Mouse (Mus musculus) left cerebral cortex, adult 6 months (tissue): Measurements from ENCODE around the gene Rad9a. TPM values are rescaled to one million over a fixed set of nuclear protein-coding genes. Genes with fewer than 3 reads are reported as not detected.

Experiments
- long read RNA-seq, 2 experiments: library from polyadenylated mRNA; unstranded; transcript quantifications; one replicate each; pipeline ENCODE4 v2.0.0; 2019 to 2020
- polyA plus RNA-seq: library from polyadenylated mRNA; unstranded; fragments of <200 nt; fragmentation: Nextera tagmentation; gene quantifications from 2 replicates; pipeline ENCODE4 v1.2.3, GENCODE M21; 2021

Gene Rad9a
- polyA plus RNA-seq = 6.8 and 7.0 TPM in 2 replicates
- long read RNA-seq, experiment 1, transcript Rad9a-201 (11 exons, 2,081 nt) = major isoform, 28 of 47 reads
- long read RNA-seq, experiment 1, partial matches to known transcripts = 5 of 47 reads
- long read RNA-seq, experiment 1, other reads (novel, unspliced or antisense) = 10 of 47 reads
- long read RNA-seq, experiment 2, transcript Rad9a-201 (11 exons, 2,081 nt) = major isoform, 5 of 8 reads
- long read RNA-seq, experiment 2, partial matches to known transcripts = 3 of 8 reads
- long read RNA-seq, experiment 2, other reads (novel, unspliced or antisense) = 0 of 8 reads

DNA sequence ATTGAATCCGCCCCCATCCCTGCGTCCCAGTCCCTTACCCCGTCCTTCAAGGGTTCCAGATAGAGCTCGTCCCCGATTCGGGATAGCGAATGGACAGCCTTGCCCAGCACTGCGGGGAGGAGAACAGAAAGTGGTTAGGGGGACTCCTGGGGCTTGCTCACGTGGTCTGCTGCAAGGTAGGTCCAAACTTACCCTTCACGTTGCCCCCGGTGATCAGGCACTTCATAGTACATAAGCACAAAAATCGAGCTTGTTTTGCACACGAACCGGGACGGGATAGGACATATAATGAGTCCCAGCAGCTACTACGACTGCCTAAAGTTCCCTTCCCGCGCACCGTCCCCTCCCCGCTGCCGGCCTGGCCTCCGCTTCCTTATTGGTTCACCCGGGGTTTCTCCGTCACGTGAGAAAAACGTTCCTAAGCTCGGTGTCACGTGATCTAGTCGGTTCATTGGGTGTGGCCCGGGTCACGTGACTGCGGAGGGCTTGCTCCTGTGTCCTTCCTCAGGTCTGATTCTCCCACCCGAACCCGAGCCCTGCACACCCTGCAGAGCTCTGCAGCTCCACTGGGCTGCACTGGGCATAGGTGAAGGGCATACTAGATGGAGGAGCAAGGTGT is at the start of gene Rad9a:
Gene Rad9a, minus strand, starts transcription at position 372 of the 619 bp plus-strand sequence.

DNA sequence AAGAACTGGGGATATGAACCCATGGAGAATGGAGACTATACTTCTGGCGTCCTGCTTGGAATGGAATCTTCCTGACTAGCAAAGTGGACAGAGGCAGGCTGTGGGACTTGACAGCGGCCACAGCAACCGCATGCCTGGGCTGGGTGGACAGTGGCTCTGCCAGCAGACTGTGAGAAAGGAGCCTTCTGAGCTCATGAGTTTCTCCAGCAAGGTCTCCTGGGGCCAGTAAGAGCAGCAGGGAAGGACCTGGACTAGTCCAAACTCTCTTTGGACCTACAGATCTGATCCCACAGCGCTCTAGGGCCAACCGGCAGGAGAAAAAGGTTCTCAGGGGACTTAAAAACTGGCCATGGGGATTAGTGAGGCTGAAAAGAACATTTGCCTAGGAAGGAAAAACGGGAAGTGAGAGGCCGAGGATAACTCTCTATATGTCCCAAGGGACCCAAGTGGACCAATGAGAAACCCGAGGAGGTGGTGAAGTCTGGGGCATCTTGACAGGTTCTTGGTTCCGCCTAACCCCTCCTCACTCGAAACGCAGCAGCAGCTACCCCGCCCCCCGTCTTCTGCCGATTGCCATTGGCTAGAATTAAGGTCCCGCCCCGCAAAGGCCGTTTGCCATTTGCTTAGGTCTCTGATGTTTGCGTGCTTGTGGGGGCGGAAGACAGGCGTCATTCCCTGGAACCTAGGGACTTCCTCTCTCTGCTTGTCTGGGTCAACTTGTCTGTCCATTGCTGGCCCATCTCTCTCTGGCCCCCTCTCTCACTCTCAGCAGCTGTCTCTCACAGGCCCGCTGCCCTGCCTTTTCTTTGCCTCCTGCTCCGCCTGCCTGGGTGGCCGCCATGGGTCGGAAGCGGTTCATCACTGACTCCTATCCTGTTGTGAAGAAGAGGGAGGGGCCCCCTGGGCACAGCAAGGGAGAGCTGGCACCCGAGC is 30.1 kb upstream of the Rad9a start, which contains the start of gene Pold4:
Gene Pold4, plus strand, starts transcription at position 647 of the 933 bp plus-strand sequence.

DNA sequence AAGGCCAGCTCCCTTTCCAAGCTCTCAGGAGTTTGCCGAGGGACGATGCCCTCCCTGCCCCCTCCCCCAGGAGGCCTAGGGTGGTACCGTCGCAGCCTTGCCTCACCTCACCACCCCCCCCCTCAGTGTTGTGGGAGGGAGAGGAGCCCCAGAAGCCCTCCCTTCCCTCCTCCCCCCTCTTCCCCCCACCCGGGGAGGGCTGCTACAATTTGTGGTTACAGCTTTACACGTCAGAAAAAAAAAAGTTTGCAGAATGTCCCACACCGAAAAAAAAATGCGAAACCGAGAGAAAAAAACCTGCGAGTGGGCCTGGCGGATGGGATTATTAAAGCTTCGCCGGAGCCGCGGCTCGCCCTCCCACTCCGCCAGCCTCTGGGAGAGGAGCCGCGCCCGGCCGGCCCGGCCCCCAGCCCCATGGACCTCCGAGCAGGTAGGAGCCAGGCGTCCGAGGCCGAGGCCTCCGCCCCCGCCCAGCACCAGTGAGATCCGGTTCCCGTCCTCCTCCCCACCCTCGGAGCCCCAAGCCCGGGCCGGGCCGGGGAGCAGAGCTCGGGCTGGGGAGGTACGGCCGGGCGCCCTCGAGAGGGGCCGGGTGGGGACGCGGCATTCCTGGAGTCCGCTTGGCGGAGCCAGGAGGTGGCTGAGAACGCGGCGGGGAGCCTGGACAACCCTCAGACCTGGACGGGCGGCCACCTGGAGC is 12.8 kb upstream of the Rad9a start, which contains the start of the genes Clcf1 and AC109138.7:
Gene Clcf1, plus strand, starts transcription at position 168 of the 700 bp plus-strand sequence.
Gene AC109138.7, plus strand, starts transcription at position 287 of the 700 bp plus-strand sequence.

DNA sequence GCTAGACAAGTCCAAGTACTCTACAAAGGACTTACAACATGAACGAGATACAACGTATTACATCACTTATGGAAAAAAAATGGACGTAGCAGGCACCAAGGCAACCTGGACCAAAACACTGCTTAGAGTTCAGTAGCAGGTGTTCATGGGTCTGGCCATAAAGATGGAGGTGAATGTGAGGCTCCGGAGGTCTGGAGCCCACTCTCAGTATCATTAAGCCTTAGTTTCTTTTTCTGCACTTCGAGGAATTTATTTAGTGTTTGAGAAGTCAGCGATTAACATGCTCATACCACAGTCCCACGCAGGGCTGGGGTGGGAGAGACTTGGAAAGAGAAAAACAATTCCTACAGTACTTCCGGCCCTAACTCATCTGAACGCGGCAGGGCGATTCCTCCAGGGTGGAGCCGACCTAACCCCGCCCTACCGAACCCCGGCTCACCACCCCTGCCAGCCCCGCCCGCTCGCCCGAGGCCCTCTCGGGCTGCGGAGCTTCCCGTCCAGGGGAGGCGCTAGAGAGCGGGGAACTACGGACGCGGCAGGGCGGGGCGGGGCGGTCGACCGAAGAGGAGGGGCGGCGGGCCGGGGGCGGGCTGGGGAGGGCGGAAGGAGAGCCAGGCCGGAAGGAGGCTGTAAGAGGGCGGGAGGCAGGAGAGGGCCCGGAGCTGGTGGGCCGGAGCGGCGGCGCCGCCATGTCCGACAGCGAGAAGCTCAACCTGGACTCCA is 9.8 kb downstream of the Rad9a start, which contains the start of gene Ppp1ca:
Gene Ppp1ca, plus strand, starts transcription at position 538 of the 723 bp plus-strand sequence.

DNA sequence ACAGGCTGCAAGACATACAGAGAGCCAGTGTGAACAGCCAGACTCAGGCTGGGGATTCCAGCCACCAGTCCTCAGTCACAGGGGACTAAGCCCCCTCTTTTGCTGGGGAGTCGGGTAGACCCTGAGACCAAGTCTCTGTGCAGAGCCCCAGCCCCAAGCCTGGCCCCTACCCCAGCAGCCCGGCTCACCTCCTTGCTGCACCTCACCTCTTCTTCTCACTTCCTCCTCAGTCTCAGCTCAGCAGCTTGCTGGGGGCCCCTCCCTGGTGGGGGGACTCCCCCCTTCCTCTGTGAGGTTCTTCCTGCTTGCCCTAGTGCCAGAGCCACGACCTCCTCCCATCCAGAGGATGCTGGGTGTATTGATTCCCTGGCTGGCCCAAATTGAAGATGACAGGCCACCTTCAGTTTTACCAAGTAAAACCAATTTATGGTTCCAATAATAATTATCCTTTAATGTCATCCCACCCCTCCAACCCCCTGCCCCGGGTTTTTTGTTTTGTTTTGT is 10.6 kb downstream of the Rad9a start, which contains the start of gene Tbc1d10c:
Gene Tbc1d10c, minus strand, starts transcription at position 454 of the 504 bp plus-strand sequence.

DNA sequence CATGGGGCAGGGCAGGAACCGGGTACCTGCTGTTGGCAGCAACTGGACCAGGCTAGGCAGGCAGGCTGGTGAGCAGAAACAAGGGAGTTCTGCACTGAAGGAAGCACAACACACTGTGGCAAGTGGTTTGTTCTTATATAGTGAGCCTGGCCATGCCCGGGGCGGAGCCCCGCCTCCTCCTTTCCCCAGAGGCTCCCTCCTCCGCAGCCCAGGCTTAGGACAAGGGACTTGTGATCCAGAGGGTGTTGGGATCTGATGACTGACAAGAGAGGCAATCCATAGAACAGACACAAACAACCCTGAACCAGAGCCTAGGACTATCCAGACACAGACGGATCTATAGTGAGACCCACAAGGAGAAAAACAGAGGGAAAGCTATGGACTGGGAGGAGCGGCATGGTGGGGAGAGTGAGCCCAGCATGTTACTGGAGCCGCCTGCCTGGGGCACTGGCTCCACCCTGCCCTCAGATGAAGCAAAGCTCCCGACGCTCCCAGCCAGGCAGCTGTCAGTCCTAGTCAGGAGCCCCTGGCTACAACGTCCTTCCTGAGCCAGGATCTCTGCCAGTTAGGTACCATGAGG is 26.0 kb downstream of the Rad9a start, which contains the start of gene Carns1:
Gene Carns1, minus strand, starts transcription at position 112 of the 580 bp plus-strand sequence.

DNA sequence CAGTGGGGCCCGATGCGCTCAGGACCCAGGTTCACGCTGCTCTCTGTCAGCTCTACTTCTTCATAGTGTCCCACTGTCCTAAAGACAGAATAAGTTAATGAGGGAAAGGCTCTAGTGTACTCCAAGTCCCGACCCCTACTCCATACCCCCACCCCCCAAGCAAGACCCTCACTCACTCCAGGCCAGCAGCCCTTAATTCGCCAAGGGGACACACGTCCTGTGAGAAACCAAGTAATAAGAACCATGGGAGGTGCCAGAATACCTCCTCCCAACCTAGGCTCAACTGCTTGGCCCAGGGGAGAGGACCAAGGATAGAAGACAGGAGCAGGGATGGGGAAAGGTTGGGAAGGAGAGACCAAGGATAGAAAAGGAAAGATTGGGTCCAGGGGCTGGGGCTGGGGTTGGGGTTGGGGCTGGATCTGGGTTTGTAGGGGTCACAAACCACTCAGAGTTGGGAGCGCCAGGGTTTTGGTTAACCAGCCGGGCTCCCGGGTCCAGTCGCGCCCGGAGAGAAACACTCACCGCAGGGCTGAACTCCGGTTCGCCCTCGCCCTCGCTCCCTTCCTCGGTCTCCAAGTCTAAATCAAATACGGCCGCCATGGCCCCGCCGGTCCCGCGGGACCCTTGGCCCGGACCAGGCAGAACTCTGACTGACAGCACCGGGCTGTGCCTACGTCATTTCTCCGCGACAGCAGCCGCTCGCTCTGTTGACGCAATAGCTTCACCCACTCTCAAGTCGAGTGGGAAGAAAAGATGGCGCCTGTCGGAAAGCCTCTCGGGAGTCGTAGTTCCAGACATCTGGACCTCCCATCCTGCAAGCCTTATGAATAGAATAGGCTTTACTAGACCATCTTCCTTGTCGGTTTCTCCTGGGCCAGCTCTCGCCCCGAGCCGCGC is 38.6 kb downstream of the Rad9a start, which contains the start of gene Rps6kb2:
Gene Rps6kb2, minus strand, starts transcription at position 709 of the 897 bp plus-strand sequence.

DNA sequence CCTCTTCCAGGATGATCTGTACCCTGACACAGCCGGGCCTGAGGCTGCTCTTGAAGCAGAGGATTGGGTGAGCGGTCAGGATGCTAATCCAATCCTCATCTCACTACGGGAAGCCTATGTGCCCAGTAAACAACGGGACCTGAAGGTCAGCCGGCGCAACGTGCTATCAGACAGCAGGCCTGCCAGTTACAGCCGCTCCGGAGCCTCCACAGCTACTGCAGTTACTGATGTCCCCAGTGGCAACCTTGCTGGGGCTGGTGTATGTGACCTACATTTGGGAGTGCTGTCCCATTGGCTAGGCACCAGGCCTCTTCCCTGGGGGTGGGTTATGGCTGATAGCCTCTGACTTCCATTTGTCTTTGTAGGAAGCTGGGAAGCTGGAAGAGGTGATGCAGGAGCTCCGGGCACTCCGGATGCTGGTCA is 48.2 kb downstream of the Rad9a start, which contains the start of gene Ptprcap:
Gene Ptprcap, plus strand, starts transcription at position 373 of the 423 bp plus-strand sequence.

DNA sequence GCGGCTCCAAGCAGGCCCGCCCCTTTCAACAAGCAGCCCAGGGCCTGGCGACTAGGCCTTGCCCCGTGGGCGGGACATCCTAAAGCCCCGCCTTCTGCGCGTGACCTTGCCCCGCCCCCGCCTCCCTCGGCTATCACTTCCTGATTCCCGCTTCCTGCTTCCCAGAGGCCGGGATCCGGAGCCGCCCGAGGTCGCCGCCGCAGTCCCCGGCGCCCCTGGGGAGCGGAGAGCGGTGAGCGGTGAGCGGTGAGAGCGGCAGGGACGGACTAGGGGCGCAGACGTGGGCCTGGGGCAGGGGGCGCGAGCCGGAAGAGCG is 53.0 kb downstream of the Rad9a start, which contains the start of gene Coro1b:
Gene Coro1b, plus strand, starts transcription at position 129 of the 316 bp plus-strand sequence.

Other genes with a start within 250 kb of the Rad9a start
- 0.13 TPM in 1 of 2 replicates, not detected in the other for gene Aldh3b3, start 243.0 kb downstream of the Rad9a start, polyA plus RNA-seq
- 2.0 and 2.7 TPM in 2 replicates for gene Aldh3b2, start 229.3 kb downstream of the Rad9a start, polyA plus RNA-seq
- 3.2 and 3.9 TPM in 2 replicates for gene Acy3, start 215.1 kb downstream of the Rad9a start, polyA plus RNA-seq
- not detected in 2 replicates for gene Tbx10, start 208.9 kb downstream of the Rad9a start, polyA plus RNA-seq
- 21.4 and 23.0 TPM in 2 replicates for gene Nudt8, start 201.1 kb downstream of the Rad9a start, polyA plus RNA-seq
- 0.13 and 0.21 TPM in 2 replicates for gene Gm49405, start 201.0 kb downstream of the Rad9a start, polyA plus RNA-seq
- gene Doc2g, start 198.3 kb downstream of the Rad9a start, polyA plus RNA-seq = 2.1 and 3.3 TPM in 2 replicates
- gene Ndufv1, start 188.9 kb downstream of the Rad9a start, polyA plus RNA-seq = 400 and 516 TPM in 2 replicates
- gene Gstp1, start 163.7 kb downstream of the Rad9a start, polyA plus RNA-seq = 1,005 and 1,067 TPM in 2 replicates
- gene Gstp2, start 155.6 kb downstream of the Rad9a start, polyA plus RNA-seq = 2.2 and 7.2 TPM in 2 replicates
- not detected in 2 replicates for gene Gstp3, start 142.1 kb downstream of the Rad9a start, polyA plus RNA-seq
- not detected in 2 replicates for gene Cabp2, start 120.1 kb downstream of the Rad9a start, polyA plus RNA-seq
- gene Cdk2ap2, start 104.5 kb downstream of the Rad9a start, polyA plus RNA-seq = 52.6 and 68.9 TPM in 2 replicates
- gene Pitpnm1, start 101.7 kb downstream of the Rad9a start, polyA plus RNA-seq = 53.9 and 65.8 TPM in 2 replicates
- 168 and 240 TPM in 2 replicates for gene Aip, start 75.8 kb downstream of the Rad9a start, polyA plus RNA-seq
- gene Gpr152, start 61.9 kb downstream of the Rad9a start, polyA plus RNA-seq = not detected in 2 replicates
- gene Cabp4, start 57.6 kb downstream of the Rad9a start, polyA plus RNA-seq = 0.06 and 0.11 TPM in 2 replicates
- gene Coro1b, start 53.0 kb downstream of the Rad9a start, polyA plus RNA-seq = 87.0 and 103 TPM in 2 replicates
- gene Ptprcap, start 48.1 kb downstream of the Rad9a start, polyA plus RNA-seq = 0.72 and 1.4 TPM in 2 replicates
- 11.8 and 16.7 TPM in 2 replicates for gene Rps6kb2, start 38.3 kb downstream of the Rad9a start, polyA plus RNA-seq
- gene Carns1, start 26.2 kb downstream of the Rad9a start, polyA plus RNA-seq = 4.2 and 4.3 TPM in 2 replicates
- 0.51 and 0.69 TPM in 2 replicates for gene Tbc1d10c, start 10.4 kb downstream of the Rad9a start, polyA plus RNA-seq
- 387 and 460 TPM in 2 replicates for gene Ppp1ca, start 9.6 kb downstream of the Rad9a start, polyA plus RNA-seq
- 0.19 and 0.76 TPM in 2 replicates for gene Clcf1, start 12.6 kb upstream of the Rad9a start, polyA plus RNA-seq
- not detected in 2 replicates for gene AC109138.7, start 12.7 kb upstream of the Rad9a start, polyA plus RNA-seq
- 31.3 and 44.7 TPM in 2 replicates for gene Pold4, start 30.2 kb upstream of the Rad9a start, polyA plus RNA-seq
- gene Ssh3, start 67.5 kb upstream of the Rad9a start, polyA plus RNA-seq = 5.3 and 7.5 TPM in 2 replicates
- 54.6 and 59.2 TPM in 2 replicates for gene Ankrd13d, start 81.5 kb upstream of the Rad9a start, polyA plus RNA-seq
- gene Grk2, start 104.6 kb upstream of the Rad9a start, polyA plus RNA-seq = 62.5 and 70.5 TPM in 2 replicates
- 8.5 and 13.1 TPM in 2 replicates for gene Kdm2a, start 196.6 kb upstream of the Rad9a start, polyA plus RNA-seq
- gene Rhod, start 237.8 kb upstream of the Rad9a start, polyA plus RNA-seq = 0.95 and 1.1 TPM in 2 replicates